Comparison of ENCODE assay signal across 7 mouse cellular contexts in genomic region chr9:40531027-40531621, GRCm38 (mm10). TPM values are rescaled to one million over a fixed set of nuclear protein-coding genes. Genes with fewer than 3 reads are reported as not detected.
DNase-seq lines count a peak whose midpoint lies in the region; TF ChIP-seq lines count a peak whose summit lies in the region.

Gene Gramd1b, minus strand, starts transcription at chr9:40531383.

- 2% methylated on average over 40 of the region's 40 CpGs for WGBS in forebrain, embryonic 10.5 days
- WGBS in small intestine, adult 2 months = 3% methylated on average over 40 of the region's 40 CpGs

- TF ChIP-seq POLR2A in bone marrow macrophage, adult 2 months (IDR thresholded peaks at IDR 0.05; ENCODE audit: borderline replicate concordance, low read depth, low read length) = no peak
- TF ChIP-seq POLR2A in small intestine, adult 2 months (IDR thresholded peaks at IDR 0.05; ENCODE audit: low read depth, low read length) = no peak

- 0 out of 2 replicates have a peak, but pooled peaks cover 3% of the 10 kb centered on the region for H3K4me1 ChIP-seq in bone marrow macrophage, adult 2 months (ENCODE audit: control insufficient read depth, insufficient read depth, low read length)
- H3K4me1 ChIP-seq in forebrain, embryonic 10.5 days = peaks cover 12% of the 10 kb centered on the region
- H3K4me1 ChIP-seq in megakaryocyte, embryonic 14.5 days = peaks cover 9% of the 10 kb centered on the region
- H3K4me1 ChIP-seq in small intestine, adult 2 months (ENCODE audit: control insufficient read depth, insufficient read depth, insufficient read length, low read length) = no peaks in the 10 kb centered on the region

- H3K9me3 ChIP-seq in forebrain, embryonic 10.5 days = no peaks in the 10 kb centered on the region
- no peaks in the 10 kb centered on the region for H3K9me3 ChIP-seq in megakaryocyte, embryonic 14.5 days

- no peaks in the 10 kb centered on the region for H3K36me3 ChIP-seq in forebrain, embryonic 10.5 days (replicated peaks)
- H3K36me3 ChIP-seq in megakaryocyte, embryonic 14.5 days (replicated peaks; ENCODE audit: low read length) = no peaks in the 10 kb centered on the region
- H3K36me3 ChIP-seq in small intestine, adult 2 months (ENCODE audit: control insufficient read depth, insufficient read depth, low read length) = no peaks in the 10 kb centered on the region

- H3K27me3 ChIP-seq in forebrain, embryonic 10.5 days (ENCODE audit: poor library complexity, severe bottlenecking) = peaks cover 43% of the 10 kb centered on the region
- peaks cover 40% of the 10 kb centered on the region for H3K27me3 ChIP-seq in megakaryocyte, embryonic 14.5 days (replicated peaks)
- H3K27me3 ChIP-seq in small intestine, adult 2 months (ENCODE audit: control insufficient read depth, insufficient read depth, low read length) = no peaks in the 10 kb centered on the region

- intact Hi-C loops in heart, postnatal 14 days (cut with DNase I) = no loop called here

- H3K27ac ChIP-seq in bone marrow macrophage, adult 2 months (ENCODE audit: insufficient read depth, low read depth, low read length) = no peak within 1 kb of the TSS
- H3K27ac ChIP-seq in forebrain, embryonic 10.5 days = peak within 1 kb of the TSS; percentile 76
- no peak within 1 kb of the TSS for H3K27ac ChIP-seq in small intestine, adult 2 months (ENCODE audit: insufficient read depth, low read depth, low read length)

- peak; percentile 56 for DNase-seq in ZHBTc4 (ENCODE audit: low read depth, low spot score)
- DNase-seq in forebrain, embryonic 10.5 days (ENCODE audit: extremely low spot score, low spot score) = peak; percentile 46
- DNase-seq in heart, postnatal 14 days = peak; percentile 34 to 36
- peak in 1 of 2 experiments; percentile 37 for DNase-seq in layer of hippocampus, postnatal 14 days (ENCODE audit: low spot score in 2 of 2)

- TF ChIP-seq CTCF in bone marrow macrophage, adult 2 months (IDR thresholded peaks at IDR 0.05; ENCODE audit: low read depth, low read length) = no peak
- TF ChIP-seq CTCF in small intestine, adult 2 months (IDR thresholded peaks at IDR 0.05; ENCODE audit: extremely low read depth, insufficient read length, insufficient replicate concordance, low read depth, low read length) = no peak

- peak within 1 kb of the TSS; percentile 42 for H3K4me3 ChIP-seq in bone marrow macrophage, adult 2 months (ENCODE audit: insufficient read depth, low read length)
- H3K4me3 ChIP-seq in forebrain, embryonic 10.5 days = peak within 1 kb of the TSS; percentile 63
- H3K4me3 ChIP-seq in megakaryocyte, embryonic 14.5 days (replicated peaks) = peak within 1 kb of the TSS; percentile 79
- peak within 1 kb of the TSS; percentile 25; the same call in 1 of the 2 replicates for H3K4me3 ChIP-seq in small intestine, adult 2 months (ENCODE audit: low read depth, low read length)

RNA-seq across cellular contexts. Expression of gene Gramd1b, which starts in this region (rescaled TPM):
- 40.8 and 44.2 TPM in 2 replicates for polyA plus RNA-seq in bone marrow macrophage, adult 2 months (2012; ENCODE audit: insufficient read depth, insufficient read length, missing spikeins)
- 3.3 and 3.8 TPM in 2 replicates for polyA plus RNA-seq in forebrain, embryonic 10.5 days (2016; fragmentation: Nextera tagmentation; extraction: Ambion mirVana)
- total RNA-seq in heart, postnatal 14 days (2021) = 10 to 100 TPM; 19.2 to 24.5 TPM
- total RNA-seq in layer of hippocampus, postnatal 14 days (2021) = 100 to 1,000 TPM; 147 to 167 TPM
- polyA plus RNA-seq in megakaryocyte, embryonic 14.5 days (2012; ENCODE audit: insufficient read depth, low replicate concordance) = 2.3 and 3.1 TPM in 2 replicates
- polyA plus RNA-seq in small intestine, adult 2 months (2012; rRNA removed) = 20.3 and 128 TPM in 2 replicates

Comparison
In these comparisons a context has a peak if more than half of its experiments do, and no peak if none do; other contexts are left out.
1. RNA of gene Gramd1b (total RNA-seq): 147 to 167 TPM in layer of hippocampus, postnatal 14 days; 19.2 to 24.5 TPM in heart, postnatal 14 days; every median in the first group is over 4 times any median in the second.
2. H3K4me3 ChIP-seq: peak in every context shown above with its lines; median percentile 79 in megakaryocyte, embryonic 14.5 days; 63 in forebrain, embryonic 10.5 days; 42 in bone marrow macrophage, adult 2 months; 25 in small intestine, adult 2 months.